Mouse (Mus musculus): Measurements from ENCODE around the gene Eva1c.

GRCm38 (mm10) chr16:90822284-90822935, 4.1 kb upstream of the Eva1c start:
- TF ChIP-seq CTCF (IDR thresholded peaks at IDR 0.05): no peak
- TF ChIP-seq POLR2A (IDR thresholded peaks at IDR 0.05; ENCODE audit: insufficient read depth, low read depth, low read length): no peak

Data from heart, adult 2 months (tissue).